In the genomic region with DNA sequence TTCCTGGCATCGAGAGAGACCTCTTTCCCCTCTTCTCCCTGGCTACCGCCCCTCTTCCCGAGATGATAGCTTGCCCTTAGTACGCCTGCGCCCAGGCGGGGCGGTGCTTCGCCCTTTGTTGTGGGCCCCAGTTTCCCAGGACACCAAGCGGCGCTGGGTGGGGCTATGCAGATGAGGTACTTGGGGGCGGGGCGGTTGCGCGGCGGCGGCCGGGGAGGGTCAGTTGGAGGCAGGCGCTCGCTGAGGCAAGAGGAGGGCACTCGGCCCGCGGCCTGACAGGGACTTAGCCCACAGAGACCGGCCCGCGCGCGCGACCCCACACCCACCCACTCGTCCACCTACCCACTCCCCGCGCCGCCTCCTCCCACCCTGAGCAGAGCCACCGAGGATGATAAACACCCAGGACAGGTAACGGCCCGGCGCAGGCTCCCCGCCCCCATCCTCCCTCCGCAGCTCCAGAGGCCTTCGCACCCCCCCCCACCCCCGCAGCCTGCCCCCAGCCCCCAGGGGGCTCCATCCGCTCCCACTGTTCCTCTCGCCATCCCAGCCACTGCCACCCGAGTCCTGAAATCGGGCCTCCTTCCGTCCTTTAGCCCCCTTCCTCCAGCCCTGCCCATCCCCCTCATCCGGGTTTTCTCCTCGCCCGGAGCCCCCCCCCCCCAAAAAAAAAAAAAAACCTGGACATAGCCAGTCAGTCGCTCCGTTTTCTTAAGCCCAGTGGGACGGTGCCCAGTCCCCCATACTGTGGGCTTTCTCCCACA, we compare ENCODE assay signal across 8 mouse cellular contexts. TPM values are rescaled to one million over a fixed set of nuclear protein-coding genes. Genes with fewer than 3 reads are reported as not detected.
DNase-seq lines count a peak whose midpoint lies in the region; ATAC-seq and TF ChIP-seq lines count a peak whose summit lies in the region.

No protein-coding gene starts in this region.

- DNase-seq in brain, embryonic 14.5 days (ENCODE audit: low read depth) = peak; percentile 99
- peak; percentile 99 for DNase-seq in kidney, postnatal 10 days
- DNase-seq in natural killer cell, adult 2 months (ENCODE audit: low spot score in 2 of 2) = peak; percentile 91 to 93

- H3K36me3 ChIP-seq in C2C12 (ENCODE audit: control insufficient read depth, insufficient read depth) = no peaks in the 10 kb centered on the region
- no peaks in the 10 kb centered on the region for H3K36me3 ChIP-seq in erythroblast, embryonic 14.5 days (ENCODE audit: control insufficient read depth)
- peaks cover 8% of the 10 kb centered on the region; the same call in 1 of the 2 replicates for H3K36me3 ChIP-seq in heart, embryonic 13.5 days
- H3K36me3 ChIP-seq in liver, embryonic 12.5 days = no peaks in the 10 kb centered on the region
- H3K36me3 ChIP-seq in stomach, embryonic 15.5 days = no peaks in the 10 kb centered on the region

- peaks cover 38% of the 10 kb centered on the region for H3K79me2 ChIP-seq in C2C12 (ENCODE audit: control insufficient read depth, insufficient read depth)

- peak overlapping the region; percentile 96 for H3K4me2 ChIP-seq in heart, embryonic 13.5 days
- H3K4me2 ChIP-seq in liver, embryonic 12.5 days = peak overlapping the region; percentile 89
- H3K4me2 ChIP-seq in stomach, embryonic 15.5 days = peak overlapping the region; percentile 74

- H3K9me3 ChIP-seq in erythroblast, embryonic 14.5 days (ENCODE audit: control insufficient read depth, low read length) = no peaks in the 10 kb centered on the region
- no peaks in the 10 kb centered on the region for H3K9me3 ChIP-seq in heart, embryonic 13.5 days
- no peaks in the 10 kb centered on the region for H3K9me3 ChIP-seq in liver, embryonic 12.5 days (replicated peaks)
- H3K9me3 ChIP-seq in stomach, embryonic 15.5 days = no peaks in the 10 kb centered on the region

- peak overlapping the region; percentile 95 for H3K9ac ChIP-seq in heart, embryonic 13.5 days
- peak overlapping the region; percentile 90 for H3K9ac ChIP-seq in liver, embryonic 12.5 days
- H3K9ac ChIP-seq in stomach, embryonic 15.5 days = peak overlapping the region; percentile 52; the same call in 1 of the 2 replicates

- peak overlapping the region; percentile 42 for H3K4me3 ChIP-seq in C2C12 (ENCODE audit: insufficient read depth, poor library complexity, severe bottlenecking)
- peak overlapping the region; percentile 73 for H3K4me3 ChIP-seq in erythroblast, embryonic 14.5 days (replicated peaks)
- peak overlapping the region; percentile 74 for H3K4me3 ChIP-seq in heart, embryonic 13.5 days
- peak overlapping the region; percentile 74 for H3K4me3 ChIP-seq in liver, embryonic 12.5 days
- H3K4me3 ChIP-seq in stomach, embryonic 15.5 days (replicated peaks) = peak overlapping the region; percentile 70

- under 1% methylated on average over 42 of the region's 51 CpGs for WGBS in heart, embryonic 13.5 days
- 1% methylated on average over 33 of the region's 51 CpGs for WGBS in liver, embryonic 12.5 days (ENCODE audit: insufficient replicate concordance)
- WGBS in stomach, embryonic 15.5 days = under 1% methylated on average over 39 of the region's 51 CpGs

- no peaks in the 10 kb centered on the region for H3K27me3 ChIP-seq in C2C12 (ENCODE audit: control insufficient read depth, insufficient read depth, insufficient read length)
- no peaks in the 10 kb centered on the region for H3K27me3 ChIP-seq in erythroblast, embryonic 14.5 days (ENCODE audit: control insufficient read depth)
- H3K27me3 ChIP-seq in heart, embryonic 13.5 days (replicated peaks) = no peaks in the 10 kb centered on the region
- H3K27me3 ChIP-seq in liver, embryonic 12.5 days (replicated peaks) = no peaks in the 10 kb centered on the region
- no peaks in the 10 kb centered on the region for H3K27me3 ChIP-seq in stomach, embryonic 15.5 days (replicated peaks)

- ATAC-seq in heart, embryonic 13.5 days (ENCODE audit: extremely low read depth, insufficient number of reproducible peaks, low FRiP score, low TSS enrichment) = peak; percentile 91
- ATAC-seq in liver, embryonic 12.5 days = peak; percentile 98
- ATAC-seq in stomach, embryonic 15.5 days (ENCODE audit: insufficient read depth, low FRiP score, low read depth) = peak; percentile 95

- peak overlapping the region; percentile 72 for H3ac ChIP-seq in C2C12 (ENCODE audit: control insufficient read depth, insufficient read length, low read depth)

- H3K79me3 ChIP-seq in C2C12 (ENCODE audit: low read depth) = no peaks in the 10 kb centered on the region

- peak overlapping the region; percentile 74 for H3K27ac ChIP-seq in heart, embryonic 13.5 days (replicated peaks)
- H3K27ac ChIP-seq in liver, embryonic 12.5 days = peak overlapping the region; percentile 68
- peak overlapping the region; percentile 44; the same call in 1 of the 2 replicates for H3K27ac ChIP-seq in stomach, embryonic 15.5 days

- peaks cover 37% of the 10 kb centered on the region for H3K4me1 ChIP-seq in erythroblast, embryonic 14.5 days (ENCODE audit: control insufficient read depth)
- H3K4me1 ChIP-seq in heart, embryonic 13.5 days = peaks cover 72% of the 10 kb centered on the region
- peaks cover 60% of the 10 kb centered on the region for H3K4me1 ChIP-seq in liver, embryonic 12.5 days
- H3K4me1 ChIP-seq in stomach, embryonic 15.5 days = peaks cover 41% of the 10 kb centered on the region

- TF ChIP-seq CTCF in C2C12 (IDR thresholded peaks at IDR 0.05; ENCODE audit: control insufficient read depth, insufficient read depth, insufficient read length) = no peak
- TF ChIP-seq CTCF in brain, embryonic 14.5 days (IDR thresholded peaks at IDR 0.05; ENCODE audit: borderline replicate concordance, extremely low read depth, insufficient read depth, insufficient read length) = no peak

- TF ChIP-seq POLR2A in brain, embryonic 14.5 days (IDR thresholded peaks at IDR 0.05; ENCODE audit: borderline replicate concordance, extremely low read depth, insufficient read depth, insufficient read length, poor library complexity, severe bottlenecking) = peak; percentile 73; the same call in 1 of the 2 replicates

TF ChIP-seq in C2C12, 6 proteins besides CTCF, POLR2A, EP300 and RAD21:
- TF ChIP-seq MYOD1 (IDR thresholded peaks at IDR 0.05; ENCODE audit: control insufficient read depth, insufficient read length, low read depth) = no peak
- no peak for TF ChIP-seq FOSL1 (IDR thresholded peaks at IDR 0.05; ENCODE audit: insufficient read depth, low read length, poor library complexity, severe bottlenecking)
- TF ChIP-seq MYOG (IDR thresholded peaks at IDR 0.05; ENCODE audit: control insufficient read depth, extremely low read depth, insufficient read length) = no peak
- TF ChIP-seq MAX (IDR thresholded peaks at IDR 0.05) = no peak
- no peak for TF ChIP-seq USF1 (IDR thresholded peaks at IDR 0.05; ENCODE audit: low read depth)
- no peak for TF ChIP-seq CEBPB (IDR thresholded peaks at IDR 0.05; ENCODE audit: low read depth)

RNA-seq across cellular contexts. Expression of a gene that starts 8.7 kb away (rescaled TPM):
- polyA plus RNA-seq in C2C12 (2012; fragmentation: generic; extraction: Trizol) = 75.7 TPM
- 216 and 247 TPM in 2 replicates for polyA plus RNA-seq in brain, embryonic 14.5 days (2012; rRNA removed)
- 10.5 and 13.6 TPM in 2 replicates for polyA plus RNA-seq in erythroblast, embryonic 14.5 days (2012)
- 249 and 267 TPM in 2 replicates for polyA plus RNA-seq in heart, embryonic 13.5 days (2015; fragmentation: Nextera tagmentation; extraction: Ambion mirVana)
- 70.3 and 71.0 TPM in 2 replicates for polyA plus RNA-seq in liver, embryonic 12.5 days (2016; fragmentation: Nextera tagmentation; extraction: Ambion mirVana)
- polyA plus RNA-seq in stomach, embryonic 15.5 days (2015; fragmentation: Nextera tagmentation; extraction: Ambion mirVana) = 231 and 236 TPM in 2 replicates

RNA-seq across cellular contexts. Expression of a gene that starts 47.1 kb away (rescaled TPM):
- polyA plus RNA-seq in C2C12 (2012; fragmentation: generic; extraction: Trizol) = 41.3 TPM
- polyA plus RNA-seq in brain, embryonic 14.5 days (2012; rRNA removed) = 6.9 and 7.0 TPM in 2 replicates
- polyA plus RNA-seq in erythroblast, embryonic 14.5 days (2012) = 0.09 and 0.12 TPM in 2 replicates
- polyA plus RNA-seq in heart, embryonic 13.5 days (2015; fragmentation: Nextera tagmentation; extraction: Ambion mirVana) = 106 and 109 TPM in 2 replicates
- 19.2 and 19.3 TPM in 2 replicates for polyA plus RNA-seq in liver, embryonic 12.5 days (2016; fragmentation: Nextera tagmentation; extraction: Ambion mirVana)
- 19.3 and 23.2 TPM in 2 replicates for polyA plus RNA-seq in stomach, embryonic 15.5 days (2015; fragmentation: Nextera tagmentation; extraction: Ambion mirVana)

Comparison
In these comparisons a context has a peak if more than half of its experiments do, and no peak if none do; other contexts are left out.
1. Peak in every context shown above with its lines: DNase-seq, ATAC-seq, H3K4me3 ChIP-seq and H3K27ac ChIP-seq.